Mouse (Mus musculus) left cerebral cortex, adult 2 months (tissue): ENCODE measurements around the gene Tox4. TPM values are rescaled to one million over a fixed set of nuclear protein-coding genes. Genes with fewer than 3 reads are reported as not detected.

Experiments
- DNase-seq, 2 experiments: peaks; one replicate each; pipeline ENCODE4 v3.0.0; 2021 to 2022; ENCODE audit warnings: low spot score in 2 of 2, mixed read lengths in 1 of 2; ENCODE audit errors: extremely low spot score in 1 of 2
- H3K27ac ChIP-seq: fragments of 200-600 bp; 2 replicates; pipeline ENCODE4 v1.8.1; 2022
- H3K4me3 ChIP-seq: fragments of 200-600 bp; 2 replicates; pipeline ENCODE4 v1.8.1; 2022
- CTCF ChIP-seq: fragments of 200-600 bp; IDR thresholded peaks from 2 replicates; pipeline ENCODE4 v1.8.1; 2022; ENCODE audit warnings: antibody characterized with exemption, mild to moderate bottlenecking, moderate library complexity
- intact Hi-C: fragments of 180-260 bp; cut with DNase I; formaldehyde crosslinking; loops from one replicate; pipeline ENCODE4 v1.15.1; 2025
- total RNA-seq, 2 experiments: library from RNA; stranded (reverse); gene quantifications; 2 replicates each; pipeline ENCODE4 v1.2.3; 2021

Gene Tox4
- total RNA-seq, 2 experiments from 2014 or later, result 62.6 to 66.0 TPM

GRCm38 (mm10) chr14:52314808-52315150, 35.8 kb downstream of the Tox4 start:
- intact Hi-C loops, result loop anchor here (10.0 kb wide), 1 partner anchor 290 kb away; the partner anchor contains the start of gene Zfp219
- no peak for DNase-seq
- Histone ChIP-seq H3K27ac (no peak overlapping the region), H3K4me3 (no peak overlapping the region; the same call in 1 of the 2 replicates)
- no peak for TF ChIP-seq CTCF

- peak overlapping the region; percentile 83 for H3K4me3 ChIP-seq
- DNase-seq, result no peak
- H3K27ac ChIP-seq, result peak overlapping the region; percentile 93
- intact Hi-C loops, result loop anchor here (10.0 kb wide), 1 partner anchor 291 kb away; the partner anchor contains the start of gene Zfp219
- TF ChIP-seq CTCF, result no peak
Measured at GRCm38 (mm10) chr14:52315283-52315780, 36.4 kb downstream of the Tox4 start.

GRCm38 (mm10) chr14:52315792-52316440, 37.0 kb downstream of the Tox4 start:
- intact Hi-C loops, result loop anchor here (10.0 kb wide), 1 partner anchor 291 kb away; the partner anchor contains the start of gene Zfp219
- peak overlapping the region; percentile 93 for H3K27ac ChIP-seq
- TF ChIP-seq CTCF, result no peak
- H3K4me3 ChIP-seq, result peak overlapping the region; percentile 83
- peak; percentile 77 to 80 for DNase-seq

GRCm38 (mm10) chr14:52316441-52317225, 37.7 kb downstream of the Tox4 start:
- intact Hi-C loops, result loop anchor here (10.0 kb wide), 1 partner anchor 292 kb away; the partner anchor contains the start of gene Zfp219
- no peak for TF ChIP-seq CTCF
- Histone ChIP-seq H3K4me3 (peak overlapping the region; percentile 83), H3K27ac (peak overlapping the region; percentile 93)
- no peak for DNase-seq

- no peak for DNase-seq
- TF ChIP-seq CTCF, result no peak
- H3K27ac ChIP-seq, result no peak overlapping the region
- no peak overlapping the region for H3K4me3 ChIP-seq
- intact Hi-C loops, result loop anchor here (10.0 kb wide), 1 partner anchor 295 kb away; the partner anchor contains the start of gene Zfp219
Measured at GRCm38 (mm10) chr14:52319361-52319760, 40.4 kb downstream of the Tox4 start.

- intact Hi-C loops, result no loop called here
- peak; percentile 49 for TF ChIP-seq CTCF
- Histone ChIP-seq H3K4me3 (no peak overlapping the region), H3K27ac (no peak overlapping the region)
- no peak for DNase-seq
Measured at GRCm38 (mm10) chr14:52325890-52326289, 46.9 kb downstream of the Tox4 start.

- peak overlapping the region; percentile 28 for H3K4me3 ChIP-seq
- TF ChIP-seq CTCF, result no peak
- no peak for DNase-seq
- intact Hi-C loops, result no loop called here
- H3K27ac ChIP-seq, result peak overlapping the region; percentile 40
Measured at GRCm38 (mm10) chr14:52327375-52327901, 48.5 kb downstream of the Tox4 start.

GRCm38 (mm10) chr14:52327910-52328812, 49.2 kb downstream of the Tox4 start, which contains the start of gene Sall2:
Gene Sall2, minus strand, starts transcription at chr14:52328762.
- DNase-seq, result no peak
- Histone ChIP-seq H3K27ac (peak within 1 kb of the TSS; percentile 40), H3K4me3 (peak within 1 kb of the TSS; percentile 28)
- TF ChIP-seq CTCF, result no peak
- intact Hi-C loops, result no loop called here

- intact Hi-C loops, result loop anchor here (10.0 kb wide), 1 partner anchor 206 kb away; no protein-coding TSS in a partner anchor
- Histone ChIP-seq H3K4me3 (no peak overlapping the region), H3K27ac (no peak overlapping the region)
- no peak for DNase-seq
- no peak for TF ChIP-seq CTCF
Measured at GRCm38 (mm10) chr14:52331069-52331750, 52.3 kb downstream of the Tox4 start.

GRCm38 (mm10) chr14:52332171-52332570, 53.2 kb downstream of the Tox4 start:
- DNase-seq, result no peak
- intact Hi-C loops, result loop anchor here (10.0 kb wide), 1 partner anchor 207 kb away; no protein-coding TSS in a partner anchor

More at GRCm38 (mm10) chr14:52332171-52332570, 53.2 kb downstream of the Tox4 start:
- Histone ChIP-seq H3K27ac (no peak overlapping the region), H3K4me3 (no peak overlapping the region)
- TF ChIP-seq CTCF, result no peak
